Mouse (Mus musculus) limb, embryonic 14.5 days (tissue): ENCODE measurements around the gene Knl1. TPM values are rescaled to one million over a fixed set of nuclear protein-coding genes. Genes with fewer than 3 reads are reported as not detected.

Source experiments
- ATAC-seq: fragments of 200-750 bp; cut with Nextera tagmentation; 2 replicates; pipeline ENCODE4 v1.8.0; 2017; ENCODE audit warnings: low read depth, moderate number of reproducible peaks, moderate TSS enrichment; ENCODE audit not compliant: low FRiP score
- DNase-seq: peaks from one replicate; pipeline ENCODE4 v3.0.0-alpha.2; 2015; ENCODE audit warnings: low spot score
- H3K27ac ChIP-seq: fragments of 300-500 bp; sonication (generic); replicated peaks from 2 replicates; pipeline ENCODE4 v1.5.1; 2014; ENCODE audit warnings: low read depth, mild to moderate bottlenecking, low read length, moderate library complexity, mixed read lengths
- H3K27me3 ChIP-seq: fragments of 300-500 bp; sonication (generic); 2 replicates; pipeline ENCODE4 v1.6.1; 2014; ENCODE audit warnings: low read length, mixed read lengths; ENCODE audit not compliant: control insufficient read depth, insufficient read depth
- H3K36me3 ChIP-seq: fragments of 300-500 bp; sonication (generic); 2 replicates; pipeline ENCODE4 v1.6.1; 2014; ENCODE audit warnings: mild to moderate bottlenecking, low read length, moderate library complexity, mixed read lengths; ENCODE audit not compliant: control insufficient read depth, insufficient read depth
- H3K4me1 ChIP-seq: fragments of 300-500 bp; sonication (generic); 2 replicates; pipeline ENCODE4 v1.6.1; 2014; ENCODE audit warnings: antibody characterized with exemption, low read length, mixed read lengths; ENCODE audit not compliant: control insufficient read depth, insufficient read depth
- H3K4me2 ChIP-seq: fragments of 300-500 bp; sonication (generic); replicated peaks from 2 replicates; pipeline ENCODE4 v1.6.1; 2014; ENCODE audit warnings: low read depth, mild to moderate bottlenecking, low read length, moderate library complexity; ENCODE audit not compliant: severe bottlenecking
- H3K4me3 ChIP-seq: fragments of 300-500 bp; sonication (generic); replicated peaks from 2 replicates; pipeline ENCODE4 v1.5.1; 2014; ENCODE audit warnings: low read length
- H3K9ac ChIP-seq: fragments of 300-500 bp; sonication (generic); 2 replicates; pipeline ENCODE4 v1.6.1; 2014; ENCODE audit warnings: mild to moderate bottlenecking, low read depth, low read length, moderate library complexity; ENCODE audit not compliant: severe bottlenecking
- H3K9me3 ChIP-seq: fragments of 300-500 bp; sonication (generic); 2 replicates; pipeline ENCODE4 v1.6.1; 2016; ENCODE audit warnings: low read length; ENCODE audit not compliant: control insufficient read depth
- POLR2A ChIP-seq: fragments of 200-500 bp; IDR thresholded peaks from 2 replicates; pipeline ENCODE4 v1.8.0; 2012; ENCODE audit warnings: inconsistent platforms, mild to moderate bottlenecking, moderate library complexity, borderline replicate concordance; ENCODE audit not compliant: insufficient read depth, insufficient read length; ENCODE audit errors: extremely low read depth
- WGBS: fragments of 180-500 bp; shearing (Covaris S2); extraction: QIAGEN DNeasy Blood & Tissue Kit; methylation state at CpG from one replicate; pipeline ENCODE4 v1.1.7; 2014; 5-methylcytosine and 5-hydroxymethylcytosine counted together
- polyA plus RNA-seq, 2 experiments: library from polyadenylated mRNA; depleted of rRNA in 1 of 2; stranded (reverse) in 1 of 2; unstranded in 1 of 2; fragments of >200 nt; fragmentation: Nextera tagmentation in 1 of 2; extraction: Ambion mirVana in 1 of 2; gene quantifications; 2 replicates each; pipeline versions ENCODE4 v1.2.1 to v1.2.3; 2012 to 2014

Knl1 gene
- polyA plus RNA-seq, 2 experiments: 5.5 to 34.5 TPM

GRCm38 (mm10) chr2:119026951-119027350 lies 20.0 kb upstream of the Knl1 start:
- 84% methylated on average over 4 of the region's 4 CpGs for WGBS
- Histone ChIP-seq H3K36me3 (peaks cover 12% of the 10 kb centered on the region), H3K9ac (no peak overlapping the region), H3K27ac (no peak overlapping the region), H3K4me1 (peaks cover 5% of the 10 kb centered on the region; the same call in 1 of the 2 replicates), H3K4me2 (no peak overlapping the region), H3K9me3 (no peaks in the 10 kb centered on the region), H3K27me3 (no peaks in the 10 kb centered on the region), H3K4me3 (no peak overlapping the region)
- no peak for DNase-seq
- no peak for ATAC-seq
- TF ChIP-seq POLR2A: no peak

DNA sequence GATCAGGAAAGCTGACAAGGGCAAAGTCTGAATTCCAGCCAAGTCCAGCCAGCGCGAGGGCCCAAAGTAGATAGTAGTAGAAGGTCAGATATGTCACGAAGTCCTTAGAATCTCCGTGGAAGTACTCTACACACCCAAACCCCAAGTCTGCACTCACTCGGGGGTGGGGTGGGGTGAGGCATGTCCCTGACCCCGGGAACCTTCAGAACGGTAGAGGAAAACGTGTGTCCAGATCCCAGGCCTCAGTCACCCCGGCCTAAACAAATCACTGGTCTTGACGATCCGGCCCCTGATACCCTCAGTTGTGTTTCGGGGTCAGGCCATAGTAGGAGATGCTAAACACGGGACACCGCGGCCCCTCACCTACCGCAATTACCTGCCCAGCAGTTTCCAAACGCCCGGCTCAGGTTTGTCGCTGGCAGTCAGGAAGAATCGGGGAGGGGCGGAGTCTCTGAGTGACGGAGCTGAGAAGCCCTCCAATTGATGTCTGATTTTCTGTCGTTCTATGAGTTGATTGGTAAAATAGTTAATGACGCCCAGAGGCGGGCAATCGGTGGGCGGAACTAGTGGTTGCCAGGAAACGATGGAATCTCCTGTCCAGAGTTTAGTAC lies 17.9 kb upstream of the Knl1 start, which contains the start of gene Ccdc32:
Gene Ccdc32, minus strand, starts transcription at position 453 of the 611 bp plus-strand sequence.
- 2% methylated on average over 28 of the region's 28 CpGs for WGBS
- TF ChIP-seq POLR2A: no peak
- Histone ChIP-seq H3K27ac (no peak within 1 kb of the TSS), H3K9ac (peak within 1 kb of the TSS; percentile 64), H3K4me2 (peak within 1 kb of the TSS; percentile 84), H3K4me1 (peaks cover 5% of the 10 kb centered on the region; the same call in 1 of the 2 replicates), H3K27me3 (no peaks in the 10 kb centered on the region), H3K4me3 (peak within 1 kb of the TSS; percentile 67), H3K9me3 (no peaks in the 10 kb centered on the region), H3K36me3 (peaks cover 7% of the 10 kb centered on the region; the same call in 1 of the 2 replicates)
- peak; percentile 99 for DNase-seq
- peak; percentile 98 for ATAC-seq

- no peak for ATAC-seq
- Histone ChIP-seq H3K4me2 (no peak overlapping the region), H3K9ac (no peak overlapping the region), H3K4me1 (peaks cover 13% of the 10 kb centered on the region), H3K27me3 (no peaks in the 10 kb centered on the region), H3K4me3 (no peak overlapping the region), H3K27ac (no peak overlapping the region), H3K9me3 (no peaks in the 10 kb centered on the region), H3K36me3 (peaks cover 6% of the 10 kb centered on the region)
- TF ChIP-seq POLR2A: no peak
- WGBS: 62% methylated on average over 4 of the region's 4 CpGs
- DNase-seq: no peak
These were observed 14.7 kb upstream of the Knl1 start for GRCm38 (mm10) chr2:119032191-119032590.

DNA sequence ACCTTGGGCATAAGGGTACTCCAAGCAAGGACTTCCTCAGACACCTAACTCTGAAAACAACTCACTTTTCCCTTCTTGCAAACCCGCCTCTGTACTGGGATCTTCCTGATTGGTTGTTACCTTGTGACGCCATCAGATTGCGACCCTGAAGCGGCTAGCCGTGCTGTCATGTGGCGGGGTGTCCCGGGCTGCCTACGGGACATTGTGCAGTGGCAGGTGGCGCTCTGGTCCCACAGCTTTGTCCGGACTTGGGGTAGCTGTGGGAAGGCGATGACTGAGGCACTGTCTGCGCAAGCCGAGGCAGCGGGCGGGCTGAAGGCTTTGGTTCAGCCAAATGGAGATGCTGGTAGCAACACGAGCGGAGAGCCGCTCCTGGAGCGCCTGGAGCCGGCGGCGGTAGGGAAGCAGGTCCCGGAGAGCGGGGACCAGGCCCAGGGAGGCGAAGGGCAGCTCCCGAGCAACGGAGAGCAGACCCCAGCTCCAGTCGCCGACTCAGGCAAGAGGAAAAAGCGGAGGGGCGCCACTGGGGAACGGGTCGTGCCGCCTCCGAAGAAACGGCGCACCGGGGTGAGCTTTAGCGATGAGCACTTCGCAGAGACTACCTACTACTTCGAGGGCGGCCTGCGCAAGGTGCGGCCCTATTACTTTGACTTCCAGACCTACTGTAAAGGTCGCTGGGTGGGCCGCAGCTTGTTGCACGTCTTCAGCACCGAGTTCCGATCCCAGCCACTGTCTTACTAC lies 12.1 kb upstream of the Knl1 start, which contains the start of gene Rpusd2:
Gene Rpusd2, plus strand, starts transcription at position 135 of the 741 bp plus-strand sequence.
- DNase-seq (peak; percentile 95), ATAC-seq (peak; percentile 98)
- peaks cover 27% of the 10 kb centered on the region for H3K36me3 ChIP-seq
- H3K27ac ChIP-seq: peak within 1 kb of the TSS; percentile 83
- peak; percentile 67; the same call in 1 of the 2 replicates for TF ChIP-seq POLR2A
- peak within 1 kb of the TSS; percentile 94 for H3K4me3 ChIP-seq
- no peaks in the 10 kb centered on the region for H3K9me3 ChIP-seq
- H3K4me1 ChIP-seq: peaks cover 8% of the 10 kb centered on the region
- WGBS: under 1% methylated on average over 49 of the region's 49 CpGs
- H3K4me2 ChIP-seq: peak within 1 kb of the TSS; percentile 67
- no peaks in the 10 kb centered on the region for H3K27me3 ChIP-seq
- H3K9ac ChIP-seq: peak within 1 kb of the TSS; percentile 79

GRCm38 (mm10) chr2:119035397-119035745 lies 11.5 kb upstream of the Knl1 start:
- Histone ChIP-seq H3K36me3 (peaks cover 27% of the 10 kb centered on the region), H3K9ac (peak overlapping the region; percentile 79), H3K4me1 (peaks cover 8% of the 10 kb centered on the region), H3K27ac (0 out of 2 replicates have a peak overlapping the region, but pooled peaks have one; percentile 83), H3K4me2 (peak overlapping the region; percentile 67), H3K4me3 (peak overlapping the region; percentile 94), H3K9me3 (no peaks in the 10 kb centered on the region), H3K27me3 (no peaks in the 10 kb centered on the region)
- WGBS: 10% methylated on average over 7 of the region's 7 CpGs
- ATAC-seq (no peak), DNase-seq (no peak)
- TF ChIP-seq POLR2A: no peak
